Mouse (Mus musculus) Muller cell, postnatal 12 days (primary cell): ENCODE data around the gene Nav2.

Experiments
- DNase-seq: peaks from one replicate; pipeline ENCODE4 v3.0.0-alpha.2; 2015; ENCODE audit errors: inconsistent ontology term

Nav2 gene

DNA sequence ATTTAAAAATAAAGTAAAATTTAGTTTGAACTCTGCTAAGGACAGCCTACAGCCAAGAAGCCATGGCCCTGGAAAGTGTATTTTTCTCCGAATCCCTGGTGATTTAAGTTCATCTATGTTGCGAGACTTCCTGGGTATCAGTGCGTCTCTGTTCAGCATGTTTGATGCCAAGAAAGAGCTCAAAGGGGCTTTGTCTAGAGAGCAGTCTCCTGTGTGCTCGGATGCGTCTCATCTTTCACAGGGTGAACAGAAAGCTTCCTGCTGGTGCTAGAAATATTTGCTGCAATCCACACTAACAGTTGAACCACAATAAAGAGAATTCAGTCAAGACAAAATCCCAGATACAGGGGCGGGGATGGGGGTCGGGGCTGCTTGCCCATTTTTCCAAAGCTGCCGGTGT lies 572.4 kb downstream of the Nav2 start:
- peak; percentile 78 for DNase-seq

DNA sequence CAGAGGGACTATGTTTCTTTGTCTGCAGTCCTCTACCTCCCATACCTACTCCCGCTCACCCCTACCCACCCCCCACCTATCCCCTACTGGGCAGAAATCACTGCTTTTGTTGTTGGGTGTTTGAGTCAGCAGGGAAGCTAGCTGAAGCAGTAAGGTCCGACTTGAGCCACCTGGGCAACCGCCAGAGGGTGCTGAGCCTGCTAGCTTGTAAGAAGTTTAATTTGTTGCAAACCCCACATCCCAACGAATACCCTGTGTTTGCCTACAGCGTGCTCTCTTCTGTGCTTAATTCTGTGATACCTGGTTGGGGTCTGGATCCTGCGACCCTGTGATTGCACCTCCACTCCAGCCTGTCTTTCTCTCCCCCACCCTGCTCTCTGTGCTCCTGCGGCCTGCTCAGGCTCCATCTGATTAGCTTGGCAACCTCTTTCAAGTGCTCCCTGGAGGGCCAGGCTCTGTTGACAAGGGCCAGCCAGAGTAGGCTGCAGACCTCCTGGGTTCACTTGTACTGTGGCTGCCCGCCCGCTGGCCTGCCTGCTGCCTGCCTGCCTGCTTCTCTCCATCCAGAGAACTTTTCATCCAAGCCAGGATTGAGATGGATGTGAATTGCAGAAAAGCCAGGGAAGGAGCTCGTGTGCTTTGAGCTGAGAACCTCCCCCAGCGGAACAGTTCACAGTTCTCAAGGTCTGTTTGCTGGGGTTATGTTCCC lies 575.7 kb downstream of the Nav2 start:
- DNase-seq, result no peak

DNA sequence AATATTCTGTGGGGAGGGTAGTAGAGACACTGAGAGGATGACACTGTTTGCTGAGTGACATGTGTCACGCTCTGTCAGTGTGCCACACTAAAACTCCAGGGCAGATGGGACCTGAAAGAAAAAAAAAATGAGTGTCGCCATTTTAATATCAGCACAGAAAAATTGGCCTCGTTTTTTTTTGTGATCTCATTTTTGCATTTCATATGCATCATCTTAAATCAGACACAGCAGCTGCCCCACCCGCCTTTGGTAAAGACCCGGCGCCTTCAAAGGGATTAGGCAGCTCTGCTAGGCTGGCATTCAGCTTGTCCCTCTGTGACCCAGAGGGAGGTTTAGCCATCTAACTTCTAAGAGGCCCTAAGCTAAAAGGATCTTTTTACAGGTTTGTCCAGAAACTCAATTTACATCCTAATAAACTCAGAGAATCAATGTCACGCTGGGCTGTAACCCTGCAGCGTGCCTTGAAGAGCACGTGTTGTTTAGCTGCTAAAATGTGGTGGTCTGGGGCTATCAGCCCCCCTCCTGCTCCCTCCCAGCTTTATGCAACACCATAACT lies 576.9 kb downstream of the Nav2 start:
- DNase-seq, result no peak

DNA sequence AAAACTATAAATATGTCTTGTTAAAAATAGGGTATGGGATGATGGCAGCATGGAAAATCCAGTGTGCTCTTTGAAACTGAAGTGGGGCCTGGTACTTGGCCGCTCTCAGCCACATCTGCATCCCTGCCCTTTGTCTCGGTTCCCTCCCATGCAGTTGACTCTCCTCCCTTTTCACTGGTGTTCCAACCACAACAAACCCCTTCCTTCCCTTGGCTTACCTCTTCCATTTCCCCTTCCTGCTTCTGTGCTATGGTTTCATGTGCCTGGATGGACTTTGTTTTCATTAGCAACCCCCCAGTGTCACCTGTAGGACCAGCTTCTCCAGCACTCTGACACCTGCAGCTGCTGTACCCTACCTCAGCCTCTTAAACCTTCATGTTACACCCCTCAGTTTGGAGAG lies 578.8 kb downstream of the Nav2 start:
- no peak for DNase-seq

DNA sequence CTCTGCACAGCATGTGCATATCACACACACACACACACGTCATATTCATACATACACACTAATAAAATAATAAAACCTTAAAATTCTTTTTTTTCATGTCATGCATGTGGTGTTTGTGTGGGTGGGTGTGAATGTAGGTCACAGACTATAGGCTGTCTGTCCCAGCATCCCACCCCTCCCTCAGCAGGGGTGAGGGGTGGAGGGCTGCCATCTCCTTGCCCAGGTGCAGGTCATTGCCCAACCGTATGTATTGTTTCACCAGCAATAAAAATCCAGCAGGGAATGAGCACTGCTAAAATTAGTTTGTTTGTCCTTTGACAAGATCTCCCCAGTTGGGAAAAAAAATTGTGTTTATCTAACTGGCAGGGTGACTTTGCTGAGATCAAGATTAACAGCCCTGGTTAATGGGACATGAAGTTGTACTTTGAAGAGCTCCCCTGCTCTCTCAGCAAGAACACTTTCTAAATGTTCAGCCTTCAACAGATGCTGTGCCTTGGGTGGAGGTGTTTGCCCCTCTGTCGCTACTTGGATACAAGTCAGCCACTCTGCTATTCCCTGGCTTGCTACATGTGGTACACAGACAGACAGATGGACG lies 580.1 kb downstream of the Nav2 start:
- no peak for DNase-seq

DNA sequence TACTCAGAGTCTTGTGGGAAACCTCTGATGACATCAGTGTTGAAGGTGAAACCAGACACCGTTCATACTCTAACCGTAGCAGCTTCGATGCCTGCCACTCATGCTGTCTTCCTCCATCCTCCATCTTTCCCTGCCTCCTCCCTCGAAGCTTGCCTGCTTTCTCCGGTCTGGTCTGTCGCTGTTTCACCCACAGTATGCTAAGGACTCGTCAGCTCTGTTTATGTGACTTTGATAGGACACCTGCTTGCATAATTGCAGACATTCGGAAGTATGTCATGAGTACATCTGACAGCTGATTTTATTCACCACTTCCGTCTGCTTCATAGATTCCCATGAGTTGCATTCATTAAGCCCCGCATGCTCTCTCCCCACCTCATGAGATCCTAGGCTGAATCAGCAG lies 582.3 kb downstream of the Nav2 start:
- DNase-seq, result no peak

DNA sequence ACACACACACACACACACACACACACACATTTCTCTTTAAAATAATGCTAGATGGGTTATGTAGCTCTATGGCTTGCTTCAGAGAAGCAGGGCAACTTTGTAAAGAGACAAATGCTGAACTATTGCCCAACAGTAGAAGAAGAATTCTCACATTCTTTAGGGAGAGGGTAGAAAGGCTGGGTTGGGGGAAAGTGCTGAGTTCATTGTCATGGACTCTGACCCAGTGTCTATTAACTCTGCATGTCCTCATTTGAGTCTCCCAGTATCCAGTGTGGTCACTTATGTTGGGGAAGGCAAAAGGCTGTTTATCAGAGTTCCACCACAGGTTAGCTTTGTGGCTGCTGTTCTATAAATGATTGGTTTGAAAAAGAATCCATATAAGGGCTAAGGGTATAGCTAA lies 584.1 kb downstream of the Nav2 start:
- no peak for DNase-seq

DNA sequence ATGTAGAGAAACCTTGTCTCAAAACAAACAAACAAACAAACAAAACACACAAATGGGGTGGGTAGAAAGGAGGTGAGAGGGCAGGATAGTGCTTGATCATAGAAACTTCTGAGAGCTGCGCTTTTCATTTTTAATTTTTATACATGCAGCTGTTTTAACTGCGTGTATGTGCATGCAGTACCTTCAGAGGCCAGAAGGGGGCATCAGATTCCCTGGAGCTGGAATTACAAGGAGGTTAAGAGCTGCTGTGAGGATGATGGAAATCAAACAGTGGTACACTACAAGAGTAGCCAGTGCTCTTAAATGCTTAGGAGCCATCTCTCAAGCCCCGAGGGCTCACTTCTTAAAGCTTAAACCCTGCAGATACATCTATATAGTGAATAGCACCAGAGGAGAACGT lies 584.7 kb downstream of the Nav2 start:
- no peak for DNase-seq

DNA sequence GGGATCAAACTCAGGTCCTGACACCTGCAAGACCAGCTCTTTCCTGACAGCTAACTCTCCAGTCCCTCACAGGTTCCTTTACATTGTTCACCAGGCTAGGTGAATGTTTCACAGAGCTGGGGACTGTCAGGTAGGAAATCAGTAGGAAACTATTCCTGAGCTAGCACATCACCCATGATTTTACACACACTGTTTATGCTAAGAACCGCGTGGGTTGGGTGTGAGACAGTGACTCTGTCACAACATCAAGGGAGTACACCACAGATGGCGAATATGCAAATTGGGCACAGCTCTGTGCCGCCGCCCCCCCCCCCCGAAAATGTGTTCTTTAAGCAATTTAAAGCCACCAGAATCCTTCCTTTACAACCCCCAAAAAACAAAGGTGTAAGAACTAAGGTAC lies 586.1 kb downstream of the Nav2 start:
- DNase-seq, result no peak

DNA sequence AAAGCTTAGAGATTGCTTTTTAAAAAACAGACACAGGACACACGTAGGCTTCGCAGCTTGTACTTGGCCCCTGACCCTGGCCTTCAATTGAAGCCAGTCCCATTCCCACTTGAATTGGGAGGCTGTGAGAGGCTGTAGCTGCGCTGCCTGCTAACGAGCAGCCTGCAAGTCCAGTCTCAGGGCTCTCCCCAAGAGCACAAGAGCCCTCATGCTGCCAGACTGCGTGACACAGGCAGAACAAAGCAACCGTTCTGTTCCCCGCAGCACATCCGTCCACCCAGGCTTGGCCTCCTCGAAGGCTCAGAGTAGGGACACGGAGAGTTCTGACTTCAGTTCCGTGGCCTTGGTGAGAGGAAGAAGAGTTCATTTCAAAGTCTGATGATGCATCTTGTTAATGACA lies 587.6 kb downstream of the Nav2 start:
- DNase-seq, result peak; percentile 49

DNA sequence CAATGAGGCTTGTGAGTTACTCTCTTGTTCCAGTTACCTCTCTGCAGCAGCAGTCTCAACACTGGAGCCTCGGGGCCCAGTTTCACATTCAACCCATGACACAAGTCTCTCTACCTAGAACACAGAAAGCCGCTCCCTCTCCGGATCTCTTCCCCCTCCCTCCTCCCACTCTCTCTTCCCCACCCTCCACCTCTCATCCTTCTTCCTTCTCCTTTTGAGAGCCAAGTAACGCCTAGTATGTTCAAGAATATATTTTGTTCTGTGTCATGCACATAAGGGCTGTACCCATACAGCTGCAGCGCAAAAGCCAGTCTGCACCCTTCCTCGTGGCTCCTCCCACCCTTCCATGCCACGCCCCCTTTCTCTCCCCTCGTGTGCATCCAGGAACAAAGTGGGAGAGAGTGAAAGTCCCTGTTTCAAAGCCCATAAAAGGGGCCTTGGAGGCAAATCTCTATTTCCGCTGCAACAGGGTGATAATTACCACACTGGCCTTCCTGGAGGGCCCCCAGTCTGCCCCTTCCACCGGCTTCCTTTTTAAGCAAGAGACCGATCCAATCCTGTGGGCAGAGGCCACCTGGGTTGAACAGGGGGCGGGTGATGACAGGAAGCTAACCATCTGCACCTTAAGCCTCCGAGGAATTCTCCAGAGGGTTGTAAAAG lies 588.4 kb downstream of the Nav2 start:
- DNase-seq, result peak; percentile 41

DNA sequence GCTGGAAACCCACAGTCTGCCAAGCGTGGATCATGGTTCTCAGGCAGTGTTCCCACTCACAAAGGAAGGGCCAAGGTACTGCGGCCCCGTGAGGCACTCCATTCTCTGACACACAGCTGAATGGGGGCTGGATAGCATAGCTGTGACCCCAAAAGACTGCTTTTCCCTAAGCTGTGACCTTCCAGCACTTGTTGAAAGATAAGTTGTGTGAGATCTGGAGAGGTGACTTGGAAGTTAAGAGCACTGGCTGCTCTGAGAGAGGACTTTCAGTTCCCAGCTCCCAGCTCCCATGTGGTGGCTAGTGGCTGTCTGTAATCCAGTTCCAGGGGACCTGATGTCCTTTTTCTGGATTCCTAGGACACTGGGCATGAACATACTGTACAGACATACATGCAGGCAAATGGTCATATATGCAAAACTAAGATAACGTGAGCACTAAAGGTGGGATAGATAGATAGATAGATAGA lies 588.9 kb downstream of the Nav2 start:
- DNase-seq, result no peak

DNA sequence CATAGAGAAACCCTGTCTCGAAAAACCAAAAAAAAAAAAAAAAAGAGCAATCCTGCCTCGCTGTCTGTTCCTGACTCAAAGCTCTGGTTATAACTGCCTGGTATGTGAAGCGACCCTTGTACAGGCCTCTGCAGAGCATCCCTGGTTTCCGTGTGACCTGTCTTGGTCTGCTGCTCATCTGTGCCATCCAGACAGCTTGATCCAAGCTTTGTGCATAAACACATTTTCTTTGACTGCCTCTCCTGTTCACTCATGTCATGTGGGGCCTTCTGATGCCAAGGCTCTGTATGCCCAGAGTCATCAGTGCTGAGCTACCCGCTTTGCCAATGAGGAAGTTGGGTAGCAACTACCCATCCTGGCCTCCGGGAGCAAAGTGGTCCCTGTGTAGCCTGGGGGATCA lies 591.1 kb downstream of the Nav2 start:
- DNase-seq, result peak; percentile 36

DNA sequence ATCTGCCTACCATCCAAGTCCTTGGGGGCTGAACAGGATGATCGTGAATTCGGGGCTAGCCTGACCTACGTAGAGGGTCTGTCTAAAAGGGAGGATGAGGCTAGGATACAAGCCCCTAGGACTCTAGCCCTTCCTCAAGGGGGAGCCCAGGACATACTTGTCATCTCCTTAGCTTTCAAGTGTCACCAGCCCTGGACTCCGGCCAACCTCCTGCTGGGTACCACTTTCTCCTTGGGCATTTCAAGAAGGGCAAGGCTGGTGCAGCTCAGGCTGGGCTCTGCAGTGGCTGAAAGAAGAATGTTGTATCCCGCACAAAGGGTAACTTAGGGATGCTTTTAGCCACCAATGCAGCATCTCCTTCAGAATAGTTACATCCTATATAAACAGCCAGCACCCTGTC lies 592.4 kb downstream of the Nav2 start:
- DNase-seq, result no peak

DNA sequence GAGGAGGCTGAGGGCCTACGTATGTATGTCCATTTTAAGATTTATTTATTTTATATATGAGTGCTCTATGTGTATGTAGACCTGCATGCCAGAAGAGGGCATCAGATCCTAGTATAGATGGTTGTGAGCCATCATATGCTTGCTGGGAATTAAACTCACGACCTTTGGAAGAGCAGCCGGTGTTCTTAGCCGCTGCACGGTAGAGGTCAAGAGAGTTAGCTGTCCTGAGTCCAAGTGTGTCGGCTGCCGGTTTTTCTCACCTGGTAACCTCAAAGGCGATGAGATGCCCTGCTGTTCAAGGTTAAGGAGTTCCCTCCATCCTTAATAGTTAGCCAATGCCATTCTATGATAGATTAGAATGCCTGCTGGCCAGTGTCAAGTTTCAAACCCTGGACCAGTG lies 594.9 kb downstream of the Nav2 start:
- no peak for DNase-seq

DNA sequence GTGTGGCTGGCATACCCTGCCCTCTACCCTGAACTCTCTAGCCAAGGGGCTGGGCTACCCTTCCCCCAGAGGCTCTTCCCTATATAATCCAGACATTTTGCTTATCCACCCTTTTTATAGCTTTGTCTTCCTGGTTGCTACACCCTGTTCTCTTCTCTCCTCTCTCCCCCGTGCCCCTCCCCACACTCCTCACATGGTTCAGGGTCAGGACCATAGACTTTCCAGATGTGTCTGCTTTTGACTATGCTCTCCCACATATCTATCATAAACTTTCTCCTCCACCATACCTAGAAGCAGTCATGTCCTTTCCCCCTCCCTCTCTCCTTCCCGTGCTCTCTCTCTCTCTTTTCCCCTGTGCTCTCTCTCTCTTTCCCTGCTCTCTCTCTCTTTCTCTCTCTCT lies 595.4 kb downstream of the Nav2 start:
- no peak for DNase-seq

DNA sequence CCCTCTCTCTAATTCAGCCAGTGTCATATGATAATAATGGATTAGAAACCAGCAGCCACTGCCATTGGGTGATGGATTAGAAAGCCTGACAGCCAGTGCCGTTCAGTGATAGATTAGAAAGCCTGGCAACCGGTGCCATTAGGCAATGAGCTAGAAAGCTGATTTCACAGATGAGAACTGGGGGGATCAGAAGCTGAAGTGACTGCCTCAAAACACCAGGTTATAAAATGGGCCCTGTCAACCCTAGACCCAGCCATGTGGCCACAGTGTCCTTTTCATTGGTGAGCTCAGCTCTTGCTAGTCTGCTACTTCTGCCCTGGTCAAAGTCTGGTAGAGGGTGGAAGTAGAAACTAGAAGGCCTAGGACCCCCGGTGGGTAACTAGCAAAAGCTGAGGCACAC lies 595.8 kb downstream of the Nav2 start:
- no peak for DNase-seq

DNA sequence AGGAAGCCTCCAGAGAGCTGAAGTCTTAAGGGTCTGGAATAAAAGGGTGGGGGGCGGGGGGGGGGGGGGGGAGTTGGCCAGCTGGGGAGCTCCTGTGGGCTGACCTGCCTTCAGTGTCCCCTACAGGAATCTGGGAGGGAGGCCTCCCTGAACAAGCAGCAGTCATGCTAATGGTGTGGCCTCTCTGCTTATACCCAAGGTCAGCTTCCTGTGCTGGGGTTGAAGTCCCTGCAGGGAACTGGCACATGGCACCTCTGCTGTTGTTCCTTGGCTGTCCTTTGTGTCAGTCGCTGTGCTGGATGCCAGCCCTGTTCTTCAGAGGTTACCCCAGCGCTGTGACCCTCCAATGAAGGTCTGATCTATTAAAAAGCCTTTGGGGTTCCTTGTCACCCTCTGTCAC lies 596.5 kb downstream of the Nav2 start:
- no peak for DNase-seq

DNA sequence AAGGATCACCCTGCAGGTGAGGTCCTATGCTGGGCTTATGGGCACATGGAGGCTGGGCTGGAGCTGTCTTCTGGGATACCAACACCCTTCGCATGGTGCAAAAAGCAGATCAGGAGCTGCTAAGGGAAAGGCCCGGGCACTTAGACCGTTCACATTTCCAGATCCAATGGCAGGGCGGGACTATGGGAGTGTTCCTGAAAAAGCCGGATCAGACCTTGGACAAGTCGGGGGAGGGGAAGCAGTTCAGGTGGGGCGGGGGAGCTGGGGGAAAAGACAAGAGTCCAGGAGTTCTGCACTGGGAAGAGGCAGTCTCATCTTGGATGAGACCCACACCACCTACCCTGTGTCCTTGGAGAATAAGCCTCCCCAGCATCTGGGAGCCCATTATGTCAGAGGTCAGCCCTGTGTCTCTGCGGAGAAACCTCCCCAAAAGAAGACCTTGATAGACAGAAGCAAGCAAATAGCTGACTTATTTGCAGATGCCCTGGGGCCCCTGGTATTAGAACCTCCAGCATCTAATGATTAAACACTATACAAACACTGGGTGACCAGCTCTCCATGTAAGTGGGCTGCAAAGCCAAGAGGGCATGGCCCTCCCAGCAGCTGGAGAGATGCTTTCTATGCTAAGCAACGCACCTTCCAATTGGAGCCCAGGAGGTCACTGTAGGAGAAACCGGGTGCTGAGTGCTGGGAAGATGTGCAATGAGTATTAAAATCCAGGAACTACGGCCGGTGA lies 597.7 kb downstream of the Nav2 start:
- DNase-seq, result no peak

DNA sequence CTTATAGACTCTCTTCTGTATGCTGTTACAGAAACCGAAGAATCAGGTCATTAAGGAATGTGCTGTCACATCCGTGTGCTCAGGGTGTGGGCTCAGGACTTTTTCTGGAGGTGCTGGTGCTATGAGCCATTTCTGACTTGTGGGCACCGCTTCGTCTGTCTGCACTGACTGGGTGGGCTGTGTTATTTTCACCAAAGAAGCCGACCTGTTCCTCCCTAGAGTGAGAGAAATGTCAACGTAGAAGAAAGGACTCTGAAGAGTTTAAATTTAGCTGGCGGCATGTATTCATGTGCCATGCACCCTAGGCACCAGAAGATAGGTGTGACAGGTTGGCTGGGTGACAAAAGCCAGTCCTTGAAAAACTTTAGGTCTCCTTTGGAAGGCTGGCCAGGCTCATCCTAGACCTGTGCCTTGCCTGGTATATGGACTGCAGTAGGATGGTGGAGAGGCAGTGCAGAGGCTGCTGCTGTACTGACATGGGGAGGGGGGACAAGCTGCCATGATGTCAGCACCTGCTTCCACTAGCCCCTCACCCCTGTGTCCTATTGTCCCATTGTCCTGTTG lies 599.5 kb downstream of the Nav2 start:
- DNase-seq, result no peak

DNA sequence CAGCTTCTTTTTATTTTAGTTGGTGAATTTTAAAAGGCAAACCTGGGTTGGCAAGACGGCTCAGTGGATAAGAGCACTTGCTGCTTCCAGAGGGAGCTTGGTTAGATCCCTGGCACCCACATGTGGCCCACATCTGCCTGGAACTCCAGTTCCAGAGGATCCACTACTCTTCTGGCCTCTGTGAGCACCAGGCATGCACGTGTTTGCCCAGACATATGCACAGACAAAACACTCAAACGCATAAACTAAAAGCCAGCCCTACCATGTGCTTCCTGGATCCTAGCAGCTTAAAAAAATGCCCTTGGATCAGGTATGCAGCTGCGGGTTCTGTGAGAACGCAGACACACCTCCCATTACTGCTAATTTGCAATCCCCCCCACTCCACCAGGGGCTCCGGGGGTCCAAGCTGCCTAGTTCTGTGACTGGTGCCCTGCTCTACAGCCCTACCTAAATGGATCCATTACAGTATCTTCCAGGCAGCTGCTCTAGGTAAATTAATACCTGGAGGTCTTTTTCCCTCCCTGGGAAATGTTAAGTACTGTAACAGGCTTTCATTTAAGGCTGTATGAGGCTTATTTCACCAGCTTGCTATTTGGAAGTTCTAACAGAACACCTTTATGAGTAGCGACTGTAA lies 603.4 kb downstream of the Nav2 start:
- DNase-seq, result no peak
